Mouse (Mus musculus) embryonic fibroblast, embryonic 13.5 days (primary cell): ENCODE measurements around the gene Samm50.

Source experiments
- CTCF ChIP-seq: IDR thresholded peaks from 2 replicates; pipeline ENCODE4 v1.5.1; 2011; ENCODE audit warnings: mild to moderate bottlenecking, control low read depth, low read length, moderate library complexity, borderline replicate concordance; ENCODE audit not compliant: insufficient read depth
- POLR2A ChIP-seq: IDR thresholded peaks from 2 replicates; pipeline ENCODE4 v1.6.1; 2011; ENCODE audit warnings: low read depth, mild to moderate bottlenecking, control low read depth, low read length, moderate library complexity

- TF ChIP-seq POLR2A (no peak), CTCF (no peak)
These were observed 53.1 kb downstream of the Samm50 start for GRCm38 (mm10) chr15:84245104-84245503.
